Mouse (Mus musculus): ENCODE results near the gene Kremen1.

Kremen1 gene

GRCm38 (mm10) chr11:5150416-5151246 lies 110.7 kb downstream of the Kremen1 start:
- H3K36me3 ChIP-seq (ENCODE audit: insufficient read depth, low read length), result no peaks in the 10 kb centered on the region
- H3K4me1 ChIP-seq (replicated peaks; ENCODE audit: low read depth, low read length), result peaks cover 23% of the 10 kb centered on the region
- peaks cover 6% of the 10 kb centered on the region for H3K9me3 ChIP-seq (ENCODE audit: low read length)
- no peak for TF ChIP-seq CTCF (conservative IDR thresholded peaks at IDR 0.05; ENCODE audit: low read length)
- peaks cover 65% of the 10 kb centered on the region for H3K27me3 ChIP-seq (ENCODE audit: insufficient read depth, low read length)
- H3K4me3 ChIP-seq (replicated peaks; ENCODE audit: low read length), result peak overlapping the region; percentile 82; the same call in 1 of the 2 replicates

DNA sequence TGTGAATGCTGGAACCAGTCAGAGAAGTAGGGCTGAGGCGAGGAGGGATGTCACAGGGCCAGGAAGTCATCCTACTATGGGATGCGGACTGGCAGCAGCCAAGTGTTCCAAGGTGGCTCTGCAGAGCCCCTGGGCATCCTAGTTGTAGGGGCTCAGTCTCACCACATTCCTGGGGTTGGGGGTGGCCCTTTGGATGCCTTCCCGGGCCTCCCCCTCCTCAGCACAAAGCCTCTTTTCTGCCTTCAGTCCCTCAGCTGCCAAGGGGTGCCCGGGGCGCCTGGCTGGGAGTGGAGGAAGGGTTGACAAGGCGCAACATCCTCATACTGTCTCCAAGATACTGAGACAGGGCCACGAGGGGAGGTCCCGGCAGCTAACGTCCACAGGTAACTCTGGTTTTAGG lies 111.4 kb downstream of the Kremen1 start:
- Histone ChIP-seq H3K36me3 (ENCODE audit: insufficient read depth, low read length) (no peaks in the 10 kb centered on the region), H3K27me3 (ENCODE audit: insufficient read depth, low read length) (peaks cover 58% of the 10 kb centered on the region), H3K4me1 (replicated peaks; ENCODE audit: low read depth, low read length) (peaks cover 24% of the 10 kb centered on the region), H3K9me3 (ENCODE audit: low read length) (peaks cover 6% of the 10 kb centered on the region), H3K4me3 (replicated peaks; ENCODE audit: low read length) (no peak overlapping the region)
- no peak for TF ChIP-seq CTCF (conservative IDR thresholded peaks at IDR 0.05; ENCODE audit: low read length)
- TF ChIP-seq NANOG (IDR thresholded peaks at IDR 0.05; ENCODE audit: borderline replicate concordance, low read length), result no peak
- TF ChIP-seq POU5F1 (IDR thresholded peaks at IDR 0.05; ENCODE audit: borderline replicate concordance, low read length), result no peak

DNA sequence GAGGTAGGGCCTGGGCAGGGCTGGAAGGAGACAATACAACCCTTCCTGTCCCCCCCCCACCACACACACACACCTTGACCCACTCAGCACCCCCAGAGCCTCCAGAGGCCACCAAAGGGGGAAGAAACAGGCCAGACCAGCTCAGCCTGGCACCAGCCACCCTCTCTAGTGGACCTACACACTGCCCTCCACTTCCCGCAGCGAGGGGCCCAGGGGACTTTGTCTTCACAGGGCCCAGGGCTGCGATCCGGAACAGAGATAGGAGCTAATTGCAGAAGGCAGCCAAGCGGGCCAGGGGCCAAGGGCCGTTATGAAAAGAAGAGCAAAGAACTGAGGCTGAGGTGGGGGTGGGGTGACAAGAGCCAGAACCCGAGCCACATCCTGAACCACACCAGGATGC lies 112.1 kb downstream of the Kremen1 start:
- Histone ChIP-seq H3K4me3 (replicated peaks; ENCODE audit: low read length) (no peak overlapping the region), H3K4me1 (replicated peaks; ENCODE audit: low read depth, low read length) (peaks cover 26% of the 10 kb centered on the region), H3K36me3 (ENCODE audit: insufficient read depth, low read length) (no peaks in the 10 kb centered on the region), H3K9me3 (ENCODE audit: low read length) (peaks cover 6% of the 10 kb centered on the region), H3K27me3 (ENCODE audit: insufficient read depth, low read length) (peaks cover 51% of the 10 kb centered on the region)
- TF ChIP-seq POU5F1 (IDR thresholded peaks at IDR 0.05; ENCODE audit: borderline replicate concordance, low read length), result no peak
- no peak for TF ChIP-seq NANOG (IDR thresholded peaks at IDR 0.05; ENCODE audit: borderline replicate concordance, low read length)
- no peak for TF ChIP-seq CTCF (conservative IDR thresholded peaks at IDR 0.05; ENCODE audit: low read length)

DNA sequence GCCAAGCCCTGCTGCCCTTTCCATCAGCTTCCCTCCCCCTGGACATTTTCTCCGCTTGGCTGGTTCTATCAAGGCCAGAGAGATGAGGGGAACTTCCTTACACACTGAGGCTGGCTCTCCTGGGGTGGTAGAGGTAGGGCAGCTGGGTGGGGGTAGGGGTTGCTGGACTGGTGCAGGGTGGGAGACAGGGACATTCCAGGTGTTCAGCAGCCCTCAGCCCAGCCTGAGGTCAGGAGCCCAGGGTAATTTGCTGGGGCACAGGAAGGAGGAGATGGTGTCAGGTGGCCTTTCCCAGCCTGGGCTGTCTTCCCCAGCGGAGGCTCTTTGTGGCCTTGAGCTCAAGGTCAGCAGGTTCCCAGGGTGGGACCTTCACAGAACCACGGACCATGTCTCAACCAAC lies 115.8 kb downstream of the Kremen1 start:
- Histone ChIP-seq H3K4me3 (replicated peaks; ENCODE audit: low read length) (no peak overlapping the region), H3K9me3 (ENCODE audit: low read length) (peaks cover 6% of the 10 kb centered on the region), H3K36me3 (ENCODE audit: insufficient read depth, low read length) (no peaks in the 10 kb centered on the region), H3K27me3 (ENCODE audit: insufficient read depth, low read length) (peaks cover 19% of the 10 kb centered on the region), H3K4me1 (replicated peaks; ENCODE audit: low read depth, low read length) (peaks cover 33% of the 10 kb centered on the region)
- TF ChIP-seq POU5F1 (IDR thresholded peaks at IDR 0.05; ENCODE audit: borderline replicate concordance, low read length) (no peak), CTCF (conservative IDR thresholded peaks at IDR 0.05; ENCODE audit: low read length) (no peak), NANOG (IDR thresholded peaks at IDR 0.05; ENCODE audit: borderline replicate concordance, low read length) (no peak)

- H3K9me3 ChIP-seq (ENCODE audit: low read length), result no peaks in the 10 kb centered on the region
- H3K4me3 ChIP-seq (replicated peaks; ENCODE audit: low read length), result no peak overlapping the region
- H3K4me1 ChIP-seq (replicated peaks; ENCODE audit: low read depth, low read length), result peaks cover 52% of the 10 kb centered on the region
- TF ChIP-seq POU5F1 (IDR thresholded peaks at IDR 0.05; ENCODE audit: borderline replicate concordance, low read length) (no peak), CTCF (conservative IDR thresholded peaks at IDR 0.05; ENCODE audit: low read length) (no peak), NANOG (IDR thresholded peaks at IDR 0.05; ENCODE audit: borderline replicate concordance, low read length) (no peak)
- H3K27me3 ChIP-seq (ENCODE audit: insufficient read depth, low read length), result no peaks in the 10 kb centered on the region
- no peaks in the 10 kb centered on the region for H3K36me3 ChIP-seq (ENCODE audit: insufficient read depth, low read length)
Observed at GRCm38 (mm10) chr11:5141965-5142364, 119.4 kb downstream of the Kremen1 start.
